Mouse (Mus musculus): Measurements from ENCODE around the gene Rexo4.

DNA sequence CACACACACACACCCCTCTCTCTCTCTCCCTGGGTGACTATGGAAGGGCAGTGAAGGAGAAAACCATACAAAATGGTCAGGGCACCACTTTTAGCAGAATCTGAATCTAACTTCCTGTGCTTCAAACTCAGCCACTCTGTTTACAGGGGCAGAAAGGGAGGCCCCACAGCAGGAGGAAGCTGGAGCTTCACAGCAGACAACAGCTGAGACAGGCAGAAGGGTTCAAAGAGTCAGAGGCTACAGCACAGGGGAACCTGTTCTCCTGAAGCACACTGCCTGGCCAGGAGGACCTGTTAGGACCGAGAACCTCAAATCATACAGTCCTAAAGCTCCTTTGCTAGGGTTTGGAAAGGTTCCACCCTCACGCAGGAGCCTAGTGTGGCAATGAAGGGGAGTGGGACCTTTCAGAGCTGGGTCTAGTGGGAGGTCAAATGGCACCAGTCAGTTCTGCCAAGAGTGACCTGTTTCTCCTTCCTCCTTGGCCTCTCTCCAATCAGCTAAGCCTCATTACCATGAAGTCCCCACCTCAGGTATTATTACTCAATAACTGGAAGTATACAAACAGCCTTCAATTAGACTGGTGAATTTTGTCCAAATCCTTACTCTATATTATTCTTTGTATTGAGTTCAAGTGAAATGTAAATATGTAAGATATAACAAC is 9.3 kb downstream of the Rexo4 start:
- TF ChIP-seq CTCF (IDR thresholded peaks at IDR 0.05; ENCODE audit: extremely low read depth, insufficient read length, insufficient replicate concordance, low read depth, low read length) (no peak), POLR2A (IDR thresholded peaks at IDR 0.05; ENCODE audit: low read depth, low read length) (no peak)
